Mouse (Mus musculus) gastrocnemius, postnatal 36 days (tissue): ENCODE data around the gene Hnrnpa0. TPM values are rescaled to one million over a fixed set of nuclear protein-coding genes. Genes with fewer than 3 reads are reported as not detected.

Experiments
- DNase-seq, 2 experiments: peaks; one replicate each; pipeline ENCODE4 v3.0.0; 2022
- intact Hi-C: fragments of 180-260 bp; cut with DNase I; formaldehyde crosslinking; loops from one replicate; pipeline ENCODE4 v1.15.1; 2025
- total RNA-seq, 2 experiments: library from RNA; stranded (reverse); gene quantifications; 2 replicates each; pipeline ENCODE4 v1.2.3; 2021

The Hnrnpa0 gene
- total RNA-seq, 2 experiments from 2014 or later = 30.3 to 36.8 TPM

DNA sequence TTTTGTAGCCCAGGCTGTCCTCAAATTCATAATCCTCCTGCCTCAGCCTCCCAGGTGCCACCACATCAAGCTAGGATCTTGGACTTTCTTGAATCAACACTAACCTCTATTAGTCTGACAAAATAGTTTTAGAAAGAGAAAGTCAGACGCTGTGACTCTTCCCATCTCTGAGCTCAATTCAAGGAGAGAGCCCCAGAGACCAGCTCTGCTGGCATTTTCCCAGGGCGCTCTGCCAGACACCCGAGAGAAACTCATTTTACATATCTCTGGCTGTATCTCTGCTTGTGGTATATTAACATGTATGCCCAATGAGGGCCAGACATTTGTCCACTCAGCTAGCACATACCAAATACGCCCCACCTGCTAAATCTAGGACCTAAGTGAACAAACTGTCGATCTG, 50.0 kb downstream of the Hnrnpa0 start:
- intact Hi-C loops = no loop called here
- no peak for DNase-seq

Other genes with a start within 250 kb of the Hnrnpa0 start
- gene Spock1, start 220.2 kb downstream of the Hnrnpa0 start, total RNA-seq = 1 to 10 TPM in 1 of 2 experiments, under 1 TPM in 1; 0.30 to 1.2 TPM
- under 1 TPM; 0.49 to 0.54 TPM for gene Klhl3, start 15.0 kb downstream of the Hnrnpa0 start, total RNA-seq
- gene Idnk, start 29.1 kb upstream of the Hnrnpa0 start, total RNA-seq = 1 to 10 TPM; 8.5 to 8.6 TPM
- gene Ubqln1, start 87.1 kb upstream of the Hnrnpa0 start, total RNA-seq = 10 to 100 TPM; 42.1 to 44.9 TPM
- 10 to 100 TPM; 20.6 to 24.3 TPM for gene Gkap1, start 147.1 kb upstream of the Hnrnpa0 start, total RNA-seq
- not detected for gene Kif27, start 230.6 kb upstream of the Hnrnpa0 start, total RNA-seq